Mouse (Mus musculus) CH12.LX (cell line): Measurements from ENCODE around the gene Cplx1.

Experiments
- CTCF ChIP-seq, 2 experiments: IDR thresholded peaks in 1 of 2; conservative IDR thresholded peaks in 1 of 2; 2 replicates each; pipeline ENCODE4 v1.5.1; 2011 to 2012; ENCODE audit warnings: low read depth in 2 of 2, low read length in 2 of 2, improper control_type of control experiment in 1 of 2, inconsistent platforms in 1 of 2, mild to moderate bottlenecking in 1 of 2, moderate library complexity in 1 of 2
- ELF1 ChIP-seq: IDR thresholded peaks from 2 replicates; pipeline ENCODE4 v1.6.1; 2014; ENCODE audit warnings: low read depth, mild to moderate bottlenecking, inconsistent platforms, low read length, improper control_type of control experiment
- EP300 ChIP-seq: IDR thresholded peaks from 2 replicates; pipeline ENCODE4 v1.6.1; 2011; ENCODE audit warnings: low read length, improper control_type of control experiment
- JUN ChIP-seq: IDR thresholded peaks from 2 replicates; pipeline ENCODE4 v1.6.1; 2011; ENCODE audit warnings: low read depth, mild to moderate bottlenecking, low read length, improper control_type of control experiment, moderate library complexity; ENCODE audit not compliant: insufficient read depth
- MAFK ChIP-seq: IDR thresholded peaks from 2 replicates; pipeline ENCODE4 v1.6.1; 2011; ENCODE audit warnings: low read length, improper control_type of control experiment; ENCODE audit not compliant: insufficient replicate concordance
- MEF2A ChIP-seq: IDR thresholded peaks from 2 replicates; pipeline ENCODE4 v1.6.1; 2014; ENCODE audit warnings: low read depth, mild to moderate bottlenecking, inconsistent platforms, low read length, improper control_type of control experiment, borderline replicate concordance
- NRF1 ChIP-seq: IDR thresholded peaks from 2 replicates; pipeline ENCODE4 v1.6.1; 2014; ENCODE audit warnings: low read depth, mild to moderate bottlenecking, inconsistent platforms, low read length, improper control_type of control experiment, moderate library complexity
- POLR2A ChIP-seq: IDR thresholded peaks from 2 replicates; pipeline ENCODE4 v1.6.1; 2011; ENCODE audit warnings: low read depth, mild to moderate bottlenecking, improper control_type of control experiment, low read length
- POLR2AphosphoS2 ChIP-seq: IDR thresholded peaks from 2 replicates; pipeline ENCODE4 v1.6.1; 2011; ENCODE audit warnings: low read depth, low read length, improper control_type of control experiment
- SMC3 ChIP-seq: IDR thresholded peaks from 2 replicates; pipeline ENCODE4 v1.6.1; 2011; ENCODE audit warnings: low read depth, low read length, improper control_type of control experiment
- ZC3H11A ChIP-seq: IDR thresholded peaks from 2 replicates; pipeline ENCODE4 v1.6.1; 2012; ENCODE audit warnings: low read depth, mild to moderate bottlenecking, inconsistent platforms, low read length, improper control_type of control experiment
- ZNF384 ChIP-seq: IDR thresholded peaks from 2 replicates; pipeline ENCODE4 v1.6.1; 2012; ENCODE audit warnings: low read depth, low read length, improper control_type of control experiment, inconsistent platforms

DNA sequence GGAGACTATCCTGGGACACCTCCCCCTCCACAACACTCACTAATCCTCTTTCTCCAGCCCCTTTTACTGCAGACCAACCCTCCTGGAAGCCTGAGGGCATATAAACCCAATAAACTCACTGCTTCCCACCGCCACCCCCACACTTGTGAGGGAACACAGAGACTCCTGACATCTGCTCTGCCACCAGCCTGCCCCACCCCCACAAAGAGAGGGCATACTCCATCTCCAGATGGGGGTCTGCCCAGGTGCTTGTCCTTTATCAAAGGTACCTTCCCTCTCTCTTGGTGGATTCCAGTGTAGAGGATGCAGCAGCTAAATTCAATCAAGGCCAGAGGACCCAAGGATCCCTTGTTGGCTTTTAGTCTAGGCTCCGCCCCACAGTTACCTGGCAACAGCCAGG lies 28.8 kb downstream of the Cplx1 start:
- TF ChIP-seq CTCF (conservative IDR thresholded peaks at IDR 0.05 in 1 of 2, IDR thresholded peaks at IDR 0.05 in 1 of 2; ENCODE audit: low read depth in 2 of 2, low read length in 2 of 2) (no peak), MEF2A (no peak), EP300 (no peak), JUN (no peak), ZNF384 (no peak), ELF1 (no peak), SMC3 (no peak), ZC3H11A (no peak), POLR2A (no peak), POLR2AphosphoS2 (no peak), NRF1 (no peak), MAFK (no peak)
